Mouse (Mus musculus): ENCODE data around the gene Wwp2.

- TF ChIP-seq CTCF (IDR thresholded peaks at IDR 0.05; ENCODE audit: low read depth) (no peak), EP300 (optimal IDR thresholded peaks at IDR 0.05) (no peak)
Observed at GRCm38 (mm10) chr8:107439880-107440625, 3.9 kb downstream of the Wwp2 start.

Measured in stomach, postnatal 0 days (tissue).